Mouse (Mus musculus) adipocyte (in vitro differentiated cells): ENCODE measurements around the gene Txk.

Experiments
- DNase-seq: peaks from one replicate; pipeline ENCODE4 v3.0.0-alpha.2; 2016; ENCODE audit warnings: low spot score

The Txk gene

DNA sequence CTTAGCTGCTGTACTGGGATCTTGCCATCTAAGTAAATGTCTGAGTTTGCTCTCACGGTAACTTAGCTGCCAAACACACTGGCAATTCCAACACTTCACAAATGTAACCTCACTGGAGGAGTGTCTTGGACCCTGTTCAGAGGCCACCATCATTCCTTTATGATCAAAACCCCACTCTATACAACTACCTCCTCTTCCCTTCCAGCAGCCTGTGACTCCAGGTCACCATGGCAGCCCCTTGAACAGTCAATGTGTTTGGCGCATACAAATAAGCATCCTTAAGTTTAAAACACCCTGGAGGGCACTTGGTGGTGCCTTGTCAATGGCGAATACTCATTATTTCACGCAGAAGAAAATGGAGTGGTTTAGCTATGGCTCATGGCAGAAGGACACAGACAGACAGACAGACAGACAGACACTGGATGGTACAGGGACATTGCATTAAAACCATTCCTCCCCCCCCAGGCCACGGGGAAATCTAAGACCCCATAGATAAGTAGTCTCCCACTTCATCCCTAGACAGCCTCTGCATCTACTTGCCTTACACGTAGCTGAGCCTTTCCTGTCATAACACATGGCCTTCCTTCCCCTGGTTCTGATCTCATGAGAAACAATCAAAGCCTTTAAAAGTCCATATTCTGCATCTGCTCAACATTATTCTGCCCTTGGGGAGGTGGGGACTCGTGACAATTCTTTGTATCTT, 1.4 kb downstream of the Txk start:
- DNase-seq, result no peak

DNA sequence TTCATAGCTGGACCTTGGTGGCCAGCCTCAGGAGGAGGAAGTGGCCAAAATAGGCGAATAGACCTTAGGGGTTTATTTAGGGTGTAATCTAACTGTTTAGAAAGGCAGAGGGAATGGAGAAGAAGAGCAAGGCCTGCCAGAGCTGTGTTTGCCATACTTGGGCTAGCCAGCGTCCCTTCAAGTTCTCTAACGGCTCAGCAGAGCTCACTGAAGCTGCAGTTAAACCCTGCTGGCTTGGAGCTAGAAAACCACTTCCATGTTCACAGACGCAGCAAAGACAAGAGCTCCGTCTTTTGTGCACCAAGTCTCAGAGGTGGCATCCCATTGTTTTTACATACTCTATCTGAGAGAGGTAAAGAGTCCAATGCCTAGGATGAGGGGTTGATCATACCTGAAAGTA, 2.4 kb downstream of the Txk start:
- DNase-seq, result no peak

DNA sequence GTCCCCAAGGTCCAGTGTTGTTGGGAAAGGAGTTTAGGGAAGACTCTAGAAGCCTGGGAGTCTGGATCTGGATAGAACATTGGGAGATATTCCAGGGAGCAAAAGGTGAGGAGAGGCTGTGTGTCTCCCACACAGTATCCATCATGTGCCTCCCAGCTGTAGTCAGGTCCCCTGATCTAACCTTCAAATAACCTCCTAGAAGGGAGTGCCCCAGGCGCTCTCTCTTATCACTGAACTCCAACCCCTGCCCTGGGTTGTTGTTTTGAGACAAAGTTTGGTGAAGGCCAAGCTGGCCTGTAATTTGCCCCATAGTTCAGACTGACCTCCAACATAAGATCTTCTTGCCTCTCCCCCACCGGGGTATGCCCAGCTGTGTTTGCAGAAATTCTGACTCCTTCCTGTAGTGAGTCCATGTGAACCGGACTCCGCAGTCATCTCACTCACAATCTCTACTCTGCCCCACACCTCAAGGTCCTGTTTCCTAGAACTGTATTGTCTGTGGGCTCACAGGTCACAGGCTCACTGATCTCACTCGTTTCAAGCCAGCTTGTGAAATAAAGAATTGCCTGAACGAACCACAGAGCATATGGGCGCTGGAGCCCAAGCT, 3.8 kb downstream of the Txk start:
- no peak for DNase-seq

DNA sequence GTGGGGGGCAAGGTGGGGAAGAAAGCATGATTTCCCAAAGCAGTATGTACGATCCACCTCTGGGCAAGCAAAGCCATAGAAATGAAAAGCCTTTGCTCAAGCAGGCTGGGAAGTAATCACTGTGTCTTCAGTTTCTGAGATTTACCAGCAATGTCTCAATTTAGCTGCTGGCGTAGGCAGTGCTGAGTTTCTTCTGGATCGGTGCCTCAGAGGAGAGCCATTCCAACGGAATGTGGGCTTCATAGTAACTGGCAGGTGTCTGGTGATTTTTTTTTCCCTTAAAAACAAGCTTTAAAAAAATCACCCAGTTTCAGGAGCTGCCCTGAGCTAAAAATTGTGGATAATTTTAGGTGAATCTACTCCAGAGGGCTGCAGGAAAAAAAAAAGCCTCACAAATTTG, 5.2 kb downstream of the Txk start:
- no peak for DNase-seq

DNA sequence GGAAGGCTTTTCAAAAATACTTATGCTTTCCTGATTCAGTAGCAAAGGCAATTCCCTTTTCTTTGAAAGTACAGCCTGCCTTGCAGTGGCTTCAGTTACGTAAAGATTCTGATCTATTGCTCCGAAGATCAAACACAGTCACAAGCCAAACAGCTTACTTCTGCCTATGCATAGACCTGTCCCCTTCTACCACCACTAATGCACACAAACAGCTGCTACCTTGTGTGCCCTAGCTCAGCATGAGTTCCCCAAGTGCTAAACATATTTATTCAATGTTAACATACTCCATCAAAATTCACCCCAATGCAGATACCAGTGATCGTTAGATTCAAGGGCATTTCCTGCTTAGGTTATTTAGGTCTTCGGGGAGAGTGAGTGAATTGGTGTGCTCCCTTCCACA, 6.1 kb downstream of the Txk start:
- no peak for DNase-seq

DNA sequence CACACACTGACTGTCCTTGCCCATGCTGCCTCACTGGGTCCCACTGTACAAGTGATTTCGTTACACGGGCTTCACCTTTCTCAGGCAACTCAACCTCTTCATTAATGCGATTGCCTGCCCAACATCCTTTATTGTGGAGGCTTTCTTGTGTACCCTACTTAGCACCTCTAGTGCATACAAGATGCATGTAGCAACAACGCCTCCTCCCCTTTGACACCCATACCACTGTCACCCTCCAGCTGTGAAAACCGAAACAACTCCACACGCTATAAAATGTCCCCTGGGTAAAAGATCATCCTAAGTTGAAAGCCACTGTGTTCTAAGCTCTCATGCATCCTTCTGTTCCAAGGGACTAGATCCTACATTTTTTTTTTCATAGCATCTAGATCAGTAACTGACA, 9.5 kb downstream of the Txk start:
- DNase-seq, result no peak

DNA sequence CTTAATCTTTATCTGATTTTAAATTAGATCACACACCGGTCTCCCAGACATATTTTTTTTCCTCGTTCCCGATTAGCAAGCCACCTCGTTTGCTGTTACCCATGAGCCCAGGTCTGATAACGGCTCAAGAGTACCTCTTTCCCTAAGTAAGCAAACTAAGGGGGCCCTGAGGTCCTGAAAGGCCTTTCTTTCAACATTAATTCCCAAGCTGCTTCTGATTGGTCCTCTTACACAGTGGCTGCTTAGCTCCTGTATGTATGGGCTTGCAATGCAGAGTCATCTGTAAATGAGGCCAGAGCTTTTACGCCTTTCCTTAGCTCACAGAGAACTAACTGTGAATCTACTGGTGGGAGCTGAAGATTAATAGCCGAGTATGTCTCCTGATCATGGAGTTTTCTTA, 15.7 kb downstream of the Txk start:
- no peak for DNase-seq

DNA sequence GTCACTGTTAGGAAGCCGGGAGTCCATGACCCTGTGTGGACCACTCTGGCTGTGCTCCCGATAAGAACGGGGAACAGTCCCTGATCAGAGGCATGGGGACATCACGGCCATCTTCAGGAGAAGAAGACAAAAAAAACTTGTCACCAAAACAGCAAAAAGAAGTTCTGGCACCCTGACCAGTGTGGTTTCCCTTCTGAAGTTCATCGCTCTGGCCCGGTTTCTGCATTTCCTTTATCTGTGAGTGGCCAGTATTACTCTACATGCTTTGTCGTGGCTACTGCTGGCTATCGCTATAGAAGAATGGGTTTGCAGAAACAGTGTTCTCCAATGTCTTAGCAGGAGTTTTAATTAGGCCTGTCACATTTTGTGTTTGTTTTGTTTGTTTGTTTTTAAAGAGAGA, 16.1 kb downstream of the Txk start:
- DNase-seq, result no peak

DNA sequence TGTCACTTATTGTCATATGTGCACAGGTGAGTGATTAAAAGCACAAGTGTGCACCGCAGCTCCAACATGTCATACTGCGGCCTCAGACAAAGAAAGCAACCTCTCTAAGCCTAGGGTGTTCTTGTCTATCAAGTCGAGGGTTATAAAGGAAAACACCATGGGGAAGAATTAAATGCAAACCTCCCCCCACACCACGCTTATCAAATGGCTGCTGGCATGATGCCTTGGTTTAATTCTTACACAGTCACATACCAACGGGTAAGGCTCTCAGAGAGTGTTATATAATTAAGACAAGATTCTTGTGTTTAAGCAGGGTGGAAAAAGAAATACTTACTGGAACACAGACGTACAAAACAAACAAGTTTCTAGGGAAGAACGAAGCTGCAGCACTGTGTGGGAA, 16.8 kb downstream of the Txk start:
- no peak for DNase-seq

DNA sequence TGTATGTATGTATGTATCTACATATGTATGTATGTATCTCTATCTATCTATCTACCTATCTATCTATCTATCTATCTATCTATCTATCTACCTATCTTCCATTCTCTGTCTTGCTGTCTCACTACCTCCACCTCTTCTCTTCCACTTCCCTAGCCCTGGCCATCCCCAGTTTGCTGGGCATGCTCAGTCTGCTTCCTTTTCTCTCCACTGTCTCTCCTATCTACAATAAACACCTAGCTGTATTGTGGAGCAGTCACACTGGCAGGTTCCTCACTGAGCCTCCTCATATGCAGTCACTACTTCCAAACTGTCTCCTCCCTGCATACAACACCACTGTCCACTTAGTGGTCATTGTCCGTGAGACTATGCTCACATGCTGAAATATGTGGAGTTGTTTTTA, 19.7 kb downstream of the Txk start:
- no peak for DNase-seq

DNA sequence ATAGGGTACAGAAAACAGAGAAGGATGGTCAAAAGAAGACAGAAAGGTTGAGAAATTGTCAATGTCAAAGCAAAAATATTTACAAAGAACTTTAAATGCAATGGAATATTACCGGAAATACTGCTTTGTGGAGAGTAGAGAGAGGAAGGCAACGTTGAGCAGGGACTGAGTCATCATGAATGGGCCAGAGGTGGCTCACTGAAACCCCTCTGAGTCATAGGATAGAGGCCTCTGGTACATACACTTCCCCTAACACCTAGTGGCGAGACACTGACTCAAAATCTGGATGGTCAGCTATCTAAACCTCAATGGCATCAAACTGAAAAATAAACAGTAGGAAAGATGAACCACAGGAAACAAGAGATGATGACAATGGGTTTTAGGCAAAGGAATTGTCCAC, 27.2 kb downstream of the Txk start:
- DNase-seq, result no peak

DNA sequence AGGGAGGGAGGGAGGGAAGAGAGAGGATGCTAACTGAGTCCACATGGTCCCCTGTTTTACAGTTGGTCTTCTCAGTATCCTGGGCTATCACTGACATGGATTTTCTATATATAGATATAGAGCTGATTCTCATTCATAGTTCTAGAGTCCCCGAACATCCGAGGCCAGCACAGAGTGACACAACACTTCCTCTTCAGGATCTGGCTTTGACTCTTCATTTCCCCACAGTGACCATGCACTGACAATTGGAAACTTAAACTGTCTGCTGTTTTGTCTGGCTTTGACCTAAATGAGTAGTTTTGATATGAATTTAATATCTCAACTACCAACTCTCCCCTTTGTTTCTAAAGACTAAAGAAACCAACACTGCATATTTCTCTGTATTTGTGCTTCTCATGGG, 29.1 kb downstream of the Txk start:
- DNase-seq, result no peak

DNA sequence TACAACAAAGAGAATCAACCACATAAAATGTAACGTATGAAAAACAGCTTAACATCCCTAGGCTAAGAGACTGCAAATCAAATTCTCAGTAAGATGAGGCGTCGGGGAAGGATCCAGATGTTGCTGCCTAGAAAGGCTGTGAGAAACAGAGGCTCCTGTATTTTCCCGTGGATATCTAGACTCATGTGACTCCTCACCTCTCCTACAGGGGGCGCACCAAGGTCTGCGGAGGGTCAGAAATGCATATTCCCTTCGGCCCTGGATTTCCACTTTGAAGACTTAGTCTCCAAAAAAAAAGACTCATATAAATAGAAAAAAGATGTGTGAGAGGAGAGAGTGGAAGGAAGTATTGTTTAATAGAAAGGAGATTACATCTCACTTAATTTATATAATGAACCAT, 32.0 kb downstream of the Txk start:
- no peak for DNase-seq

DNA sequence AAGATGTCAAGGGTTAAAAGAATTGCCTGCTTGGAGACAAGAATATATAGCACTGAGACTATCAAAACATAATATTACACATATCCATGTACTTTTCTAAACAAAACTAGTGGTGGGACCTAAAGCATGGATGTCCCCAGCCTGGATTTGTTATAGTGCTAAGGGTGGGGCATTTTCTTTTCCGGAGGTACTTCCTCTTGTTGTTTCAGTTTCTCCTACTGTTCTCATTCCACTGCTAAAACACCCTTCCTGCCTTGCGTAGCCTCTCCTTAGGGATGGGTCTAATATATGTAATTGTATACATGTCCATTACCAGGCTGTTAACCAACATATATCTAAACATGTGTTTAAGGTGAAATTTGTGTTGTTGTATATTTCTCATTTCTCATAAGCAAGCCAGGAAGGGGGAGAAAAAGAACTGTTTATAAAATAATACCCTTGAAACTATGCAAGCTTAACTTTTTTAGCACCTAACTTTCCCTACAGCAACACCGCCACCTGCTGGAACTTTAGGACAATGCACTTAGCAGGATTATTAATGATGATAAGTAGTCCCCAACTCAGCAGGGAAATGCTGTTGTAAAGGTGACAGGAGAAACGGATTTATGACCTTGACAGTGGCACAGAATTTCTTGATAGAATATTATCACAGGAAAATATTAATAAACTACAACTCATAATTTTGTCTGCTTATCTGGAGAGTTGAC, 41.9 kb downstream of the Txk start:
- peak; percentile 85 for DNase-seq

DNA sequence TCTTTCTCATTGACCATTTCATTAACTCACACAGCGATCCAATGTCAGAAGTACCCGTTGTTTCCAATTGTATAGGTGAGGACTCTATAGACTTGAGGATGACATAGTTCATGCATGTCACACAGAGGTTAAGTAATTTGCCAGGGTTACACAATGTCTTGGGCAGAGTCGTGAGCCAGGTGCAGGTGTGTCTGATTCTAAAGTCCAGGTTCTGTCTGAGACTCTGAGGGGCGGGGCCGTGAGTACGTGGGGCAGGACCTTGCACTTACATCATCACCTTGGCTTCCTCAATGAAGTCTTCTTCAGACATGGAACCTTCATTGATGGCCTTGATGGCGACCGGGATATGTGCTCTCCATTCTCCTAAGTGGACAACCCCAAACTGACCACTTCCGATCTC, 42.6 kb downstream of the Txk start:
- DNase-seq, result no peak

DNA sequence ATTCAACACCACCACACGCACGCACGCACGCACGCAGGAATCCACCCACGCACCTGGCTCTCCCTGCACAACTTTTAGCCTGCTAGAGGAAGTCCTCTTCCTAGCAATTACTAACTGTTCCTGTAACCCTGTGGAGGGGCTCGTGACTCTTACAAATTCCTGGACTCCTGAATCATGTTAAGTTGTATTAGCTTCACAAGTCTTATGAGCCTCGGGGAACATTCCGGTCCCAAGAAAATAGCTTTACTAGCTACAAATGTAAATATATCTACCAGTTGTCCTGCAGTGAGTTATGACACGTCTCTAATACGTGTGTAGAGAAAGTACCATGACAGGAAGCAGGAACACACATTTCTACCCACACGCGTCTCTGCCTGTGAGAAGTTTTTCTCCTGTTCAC, 43.1 kb downstream of the Txk start:
- no peak for DNase-seq

DNA sequence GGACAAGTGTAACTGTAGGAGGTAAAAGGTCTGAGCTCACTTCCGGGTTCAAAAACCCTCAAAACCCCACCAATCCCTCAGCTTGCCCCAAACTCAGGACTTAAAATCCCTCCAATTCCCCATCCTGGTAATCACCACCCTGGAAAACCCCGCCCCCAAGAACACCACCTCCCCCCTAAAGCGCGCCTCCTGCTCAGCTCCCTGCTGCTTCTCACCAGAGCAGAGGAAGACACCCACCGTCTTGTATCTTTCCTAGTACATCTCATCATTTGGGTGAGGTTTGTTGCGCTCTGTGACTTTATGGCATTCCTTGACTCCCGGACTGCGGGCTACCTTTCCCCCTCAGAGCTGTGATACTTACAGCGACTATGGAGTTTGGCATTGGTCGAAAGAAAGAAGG, 45.9 kb downstream of the Txk start:
- DNase-seq, result no peak

DNA sequence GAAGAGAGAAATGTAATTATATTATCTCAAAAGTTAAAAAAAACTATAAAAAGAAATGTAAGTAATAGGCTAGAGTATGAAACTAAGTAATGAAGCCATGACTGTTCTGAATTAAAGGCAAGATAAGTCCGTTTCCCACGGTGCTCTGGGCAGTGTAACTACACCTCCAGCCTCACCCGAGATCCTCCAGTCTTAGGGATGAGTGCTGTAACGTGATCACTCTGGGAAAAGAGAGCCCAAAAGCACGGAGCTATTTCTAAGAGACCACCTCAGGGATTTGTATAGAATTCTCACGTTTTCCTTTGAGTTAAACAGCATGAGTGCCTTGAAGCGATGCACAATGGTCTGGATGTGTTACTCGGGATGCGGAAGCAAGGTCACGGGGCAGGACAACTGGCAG, 46.5 kb downstream of the Txk start:
- no peak for DNase-seq

DNA sequence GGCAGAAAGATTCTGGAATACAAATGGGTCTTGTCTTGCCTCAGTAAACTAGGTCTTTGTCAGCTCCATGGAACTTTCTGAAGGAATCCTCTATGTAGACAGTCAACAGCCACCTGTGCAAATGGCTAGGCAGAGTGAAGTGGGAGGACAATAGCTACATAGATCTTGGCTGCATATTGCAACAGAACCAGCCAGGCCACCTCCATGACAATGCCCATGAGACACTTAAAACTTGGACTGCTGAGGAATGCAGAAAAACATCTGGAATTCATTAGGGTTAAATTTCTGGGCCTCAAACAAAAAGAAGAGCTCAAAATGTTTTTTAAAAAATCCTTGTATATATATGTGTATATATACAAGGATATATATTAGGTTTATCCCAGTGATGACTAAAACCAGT, 50.4 kb downstream of the Txk start:
- DNase-seq, result peak; percentile 44

DNA sequence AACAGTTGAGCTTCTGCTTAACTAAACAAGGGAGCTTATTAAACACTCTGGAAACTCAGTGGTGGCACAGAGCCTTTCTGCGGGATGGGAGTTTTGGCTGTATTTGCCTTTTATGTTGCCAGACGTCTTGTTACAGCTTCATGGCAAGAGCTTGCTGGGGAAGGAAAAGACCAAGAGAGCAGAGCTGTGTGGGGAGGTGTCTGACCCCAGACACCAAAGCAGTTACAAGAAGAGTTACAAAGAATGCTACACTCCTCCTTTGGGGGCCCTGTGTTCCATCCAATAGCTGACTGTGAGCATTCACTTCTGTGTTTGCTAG, 53.1 kb downstream of the Txk start:
- DNase-seq, result no peak

DNA sequence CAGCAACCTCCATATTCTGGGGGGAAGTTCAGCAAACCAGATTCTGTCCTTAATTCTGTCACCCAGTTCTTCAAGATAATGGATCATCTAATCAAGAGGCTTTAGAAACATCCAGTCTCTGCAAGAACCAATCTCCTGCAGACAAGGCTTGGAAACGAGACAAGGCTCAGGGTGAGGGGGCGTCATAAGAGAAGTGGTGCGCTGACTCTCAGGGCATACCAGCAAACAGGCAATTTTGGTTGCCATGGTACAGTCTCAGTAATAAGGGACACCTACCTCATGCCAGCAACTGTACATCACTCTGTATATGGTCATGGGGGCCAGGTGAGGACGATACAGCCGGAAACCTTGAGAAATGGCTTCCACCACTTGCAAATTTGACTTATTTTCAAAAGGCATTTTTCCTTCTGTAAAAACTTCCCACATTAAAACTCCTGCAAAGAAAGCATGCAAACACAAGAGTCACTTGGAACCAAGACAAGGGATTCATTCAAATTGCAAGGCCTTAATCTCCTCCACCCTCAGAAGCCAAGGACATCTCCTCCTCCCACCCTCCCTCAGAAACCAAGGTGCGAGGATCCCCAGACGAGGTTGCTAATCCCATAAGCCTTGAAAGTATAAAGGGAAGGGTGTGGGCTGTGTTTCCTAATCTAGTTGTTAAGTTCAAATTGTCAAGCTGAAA, 53.6 kb downstream of the Txk start:
- DNase-seq, result no peak

DNA sequence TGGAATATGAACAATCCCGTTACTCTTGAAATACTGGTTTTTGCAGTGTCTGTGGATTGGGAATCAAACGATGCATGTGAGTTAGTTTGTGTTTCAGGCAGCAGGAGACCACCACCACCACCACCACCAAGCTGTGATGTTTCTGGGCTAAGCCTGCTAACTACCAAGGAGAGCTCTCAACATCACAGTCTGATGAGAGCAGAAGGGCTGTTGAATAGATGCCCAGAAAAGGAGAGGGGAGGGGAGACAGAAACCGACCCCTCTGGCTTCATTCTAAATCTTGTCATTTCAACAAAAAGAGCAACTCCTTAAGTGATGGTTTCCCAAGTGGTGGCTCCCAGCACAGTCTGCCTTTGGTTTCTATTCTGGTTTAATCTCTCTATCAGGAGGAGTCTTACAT, 54.2 kb downstream of the Txk start:
- DNase-seq, result no peak

DNA sequence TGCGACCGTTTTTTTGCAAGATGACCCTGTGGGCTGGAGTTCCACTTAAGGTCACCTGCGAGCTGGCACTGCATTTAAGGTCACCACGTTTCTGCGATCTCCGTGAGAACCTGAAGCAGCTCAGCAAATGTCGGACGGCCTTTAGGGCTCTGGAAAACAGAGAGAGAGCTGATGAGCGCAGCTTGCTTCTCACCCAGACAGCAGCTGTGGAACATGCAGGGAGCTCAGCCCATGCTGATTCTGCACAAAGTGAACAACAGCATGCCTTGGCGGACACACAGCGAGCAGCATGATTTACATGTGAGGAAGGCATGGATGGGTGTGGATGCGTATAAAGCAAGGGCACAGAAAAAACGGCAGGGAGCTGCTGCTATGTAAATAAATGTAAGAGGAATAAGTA, 56.1 kb downstream of the Txk start:
- no peak for DNase-seq
